Mouse (Mus musculus) embryonic facial prominence, embryonic 15.5 days (tissue): ENCODE measurements around the gene Pcgf1. TPM values are rescaled to one million over a fixed set of nuclear protein-coding genes. Genes with fewer than 3 reads are reported as not detected.

Source experiments
- ATAC-seq: fragments of 200-750 bp; cut with Nextera tagmentation; 2 replicates; pipeline ENCODE4 v1.8.0; 2017; ENCODE audit warnings: low read depth, moderate TSS enrichment; ENCODE audit not compliant: insufficient number of reproducible peaks, low FRiP score, low TSS enrichment
- H3K27ac ChIP-seq: fragments of 300-500 bp; sonication (generic); replicated peaks from 2 replicates; pipeline ENCODE4 v1.5.1; 2015; ENCODE audit warnings: mild to moderate bottlenecking, inconsistent platforms
- H3K27me3 ChIP-seq: fragments of 300-500 bp; sonication (generic); 2 replicates; pipeline ENCODE4 v1.6.1; 2015; ENCODE audit warnings: inconsistent platforms
- H3K36me3 ChIP-seq: fragments of 300-500 bp; sonication (generic); 2 replicates; pipeline ENCODE4 v1.6.1; 2015; ENCODE audit warnings: mild to moderate bottlenecking, inconsistent platforms
- H3K4me1 ChIP-seq: fragments of 300-500 bp; sonication (generic); 2 replicates; pipeline ENCODE4 v1.6.1; 2015; ENCODE audit warnings: inconsistent platforms
- H3K4me2 ChIP-seq: fragments of 300-500 bp; sonication (generic); replicated peaks from 2 replicates; pipeline ENCODE4 v1.6.1; 2015; ENCODE audit warnings: mild to moderate bottlenecking, inconsistent platforms
- H3K4me3 ChIP-seq: fragments of 300-500 bp; sonication (generic); replicated peaks from 2 replicates; pipeline ENCODE4 v1.5.1; 2015; ENCODE audit warnings: mild to moderate bottlenecking, inconsistent platforms
- H3K9ac ChIP-seq: fragments of 300-500 bp; sonication (generic); 2 replicates; pipeline ENCODE4 v1.6.1; 2015; ENCODE audit warnings: inconsistent platforms
- H3K9me3 ChIP-seq: fragments of 300-500 bp; sonication (generic); replicated peaks from 2 replicates; pipeline ENCODE4 v1.6.1; 2016; ENCODE audit warnings: inconsistent platforms
- WGBS: fragments of 180-500 bp; shearing (Covaris S2); methylation state at CpG from one replicate; pipeline ENCODE4 v1.1.7; 2015; 5-methylcytosine and 5-hydroxymethylcytosine counted together
- polyA plus RNA-seq: library from polyadenylated mRNA; unstranded; fragments of >200 nt; fragmentation: Nextera tagmentation; extraction: Ambion mirVana; gene quantifications from 2 replicates; pipeline ENCODE4 v1.2.1, GENCODE M21; 2015

Pcgf1 gene
- polyA plus RNA-seq, 1 experiment from 2014 or later = 39.4 TPM

- H3K4me1 ChIP-seq = peaks cover 19% of the 10 kb centered on the region
- H3K9ac ChIP-seq = no peak within 1 kb of the TSS
- H3K4me3 ChIP-seq = peak within 1 kb of the TSS; percentile 28
- H3K9me3 ChIP-seq = no peaks in the 10 kb centered on the region
- WGBS = 6% methylated on average over 41 of the region's 42 CpGs
- no peak for ATAC-seq
- peaks cover 9% of the 10 kb centered on the region for H3K36me3 ChIP-seq
- peaks cover 81% of the 10 kb centered on the region for H3K27me3 ChIP-seq
- H3K4me2 ChIP-seq = peak within 1 kb of the TSS; percentile 38
- no peak within 1 kb of the TSS for H3K27ac ChIP-seq
Observed at GRCm38 (mm10) chr6:83086121-83087035, 8.7 kb downstream of the Pcgf1 start, which contains the start of gene Lbx2. Lbx2 (plus strand) TSS chr6:83086367.

GRCm38 (mm10) chr6:83087205-83087925 lies 9.7 kb downstream of the Pcgf1 start:
- H3K27me3 ChIP-seq = peaks cover 84% of the 10 kb centered on the region
- H3K9ac ChIP-seq = no peak overlapping the region
- H3K9me3 ChIP-seq = no peaks in the 10 kb centered on the region
- WGBS = 4% methylated on average over 47 of the region's 47 CpGs
- H3K27ac ChIP-seq = no peak overlapping the region
- H3K4me3 ChIP-seq = peak overlapping the region; percentile 16
- H3K4me1 ChIP-seq = peaks cover 19% of the 10 kb centered on the region
- peak overlapping the region; percentile 38 for H3K4me2 ChIP-seq
- H3K36me3 ChIP-seq = peaks cover 1% of the 10 kb centered on the region; the same call in 1 of the 2 replicates
- ATAC-seq = no peak

- H3K4me3 ChIP-seq = peak overlapping the region; percentile 16; the same call in 1 of the 2 replicates
- H3K27me3 ChIP-seq = peaks cover 84% of the 10 kb centered on the region
- H3K9me3 ChIP-seq = no peaks in the 10 kb centered on the region
- 10% methylated on average over 9 of the region's 9 CpGs for WGBS
- peak overlapping the region; percentile 38; the same call in 1 of the 2 replicates for H3K4me2 ChIP-seq
- H3K4me1 ChIP-seq = peaks cover 19% of the 10 kb centered on the region
- ATAC-seq = no peak
- no peak overlapping the region for H3K27ac ChIP-seq
- no peak overlapping the region for H3K9ac ChIP-seq
- H3K36me3 ChIP-seq = no peaks in the 10 kb centered on the region
Observed at GRCm38 (mm10) chr6:83087926-83088260, 10.2 kb downstream of the Pcgf1 start.

- H3K9ac ChIP-seq = no peak overlapping the region
- H3K4me3 ChIP-seq = no peak overlapping the region
- WGBS = 31% methylated on average over 6 of the region's 6 CpGs
- no peaks in the 10 kb centered on the region for H3K36me3 ChIP-seq
- ATAC-seq = no peak
- peaks cover 49% of the 10 kb centered on the region for H3K27me3 ChIP-seq
- H3K9me3 ChIP-seq = no peaks in the 10 kb centered on the region
- H3K27ac ChIP-seq = no peak overlapping the region
- no peak overlapping the region for H3K4me2 ChIP-seq
- peaks cover 3% of the 10 kb centered on the region for H3K4me1 ChIP-seq
Observed at GRCm38 (mm10) chr6:83092416-83093127, 14.9 kb downstream of the Pcgf1 start.

DNA sequence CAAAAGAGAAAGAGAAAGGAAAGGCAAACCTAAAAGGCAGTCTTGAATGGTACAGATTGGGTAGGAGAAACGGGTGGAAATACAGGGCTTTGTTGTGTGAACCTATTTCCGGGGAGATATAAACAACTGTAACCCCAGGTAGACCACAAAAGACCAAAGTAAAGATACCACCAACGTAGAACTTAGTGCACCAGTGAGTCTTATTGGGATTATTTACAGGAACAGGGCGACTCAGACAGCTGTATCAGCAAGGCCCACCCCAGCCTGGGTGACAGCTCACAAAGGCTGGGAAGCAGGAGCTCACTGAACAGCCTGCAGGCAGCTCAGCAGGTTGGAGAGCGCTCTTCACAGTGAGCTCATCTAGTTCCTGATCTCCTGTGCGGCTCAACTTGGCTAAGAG lies 18.3 kb downstream of the Pcgf1 start:
- 32% methylated on average over 6 of the region's 6 CpGs for WGBS
- Histone ChIP-seq H3K9me3 (no peaks in the 10 kb centered on the region), H3K4me2 (no peak overlapping the region), H3K4me1 (0 out of 2 replicates have a peak, but pooled peaks cover 4% of the 10 kb centered on the region), H3K9ac (no peak overlapping the region), H3K4me3 (no peak overlapping the region), H3K27ac (no peak overlapping the region), H3K27me3 (peaks cover 23% of the 10 kb centered on the region), H3K36me3 (no peaks in the 10 kb centered on the region)
- no peak for ATAC-seq

GRCm38 (mm10) chr6:83098411-83098810 lies 20.7 kb downstream of the Pcgf1 start:
- Histone ChIP-seq H3K36me3 (no peaks in the 10 kb centered on the region), H3K27ac (no peak overlapping the region), H3K4me2 (no peak overlapping the region), H3K4me3 (no peak overlapping the region), H3K27me3 (peaks cover 8% of the 10 kb centered on the region), H3K9ac (no peak overlapping the region), H3K4me1 (peaks cover 21% of the 10 kb centered on the region), H3K9me3 (no peaks in the 10 kb centered on the region)
- no peak for ATAC-seq
- 75% methylated on average over 2 of the region's 2 CpGs for WGBS

GRCm38 (mm10) chr6:83101316-83101687 lies 23.6 kb downstream of the Pcgf1 start, which contains the start of the genes Ccdc142 and Gm42688:
Ccdc142 (plus strand) TSS chr6:83101601.
Gm42688 (plus strand) TSS chr6:83101617.
- Histone ChIP-seq H3K27me3 (peaks cover 2% of the 10 kb centered on the region; the same call in 1 of the 2 replicates), H3K9me3 (no peaks in the 10 kb centered on the region), H3K4me2 (peak within 1 kb of the TSS; percentile 95), H3K9ac (peak within 1 kb of the TSS; percentile 55), H3K36me3 (0 out of 2 replicates have a peak, but pooled peaks cover 3% of the 10 kb centered on the region), H3K4me1 (peaks cover 23% of the 10 kb centered on the region), H3K27ac (peak within 1 kb of the TSS; percentile 83), H3K4me3 (peak within 1 kb of the TSS; percentile 70)
- WGBS = under 1% methylated on average over 25 of the region's 25 CpGs
- peak; percentile 89 for ATAC-seq

- peak overlapping the region; percentile 83 for H3K27ac ChIP-seq
- H3K9ac ChIP-seq = peak overlapping the region; percentile 55
- no peaks in the 10 kb centered on the region for H3K9me3 ChIP-seq
- H3K4me2 ChIP-seq = peak overlapping the region; percentile 95
- ATAC-seq = peak; percentile 78
- WGBS = under 1% methylated on average over 74 of the region's 74 CpGs
- no peaks in the 10 kb centered on the region for H3K27me3 ChIP-seq
- peaks cover 7% of the 10 kb centered on the region; the same call in 1 of the 2 replicates for H3K36me3 ChIP-seq
- peaks cover 23% of the 10 kb centered on the region for H3K4me1 ChIP-seq
- H3K4me3 ChIP-seq = peak overlapping the region; percentile 70
Observed at GRCm38 (mm10) chr6:83101688-83102556, 24.3 kb downstream of the Pcgf1 start.

DNA sequence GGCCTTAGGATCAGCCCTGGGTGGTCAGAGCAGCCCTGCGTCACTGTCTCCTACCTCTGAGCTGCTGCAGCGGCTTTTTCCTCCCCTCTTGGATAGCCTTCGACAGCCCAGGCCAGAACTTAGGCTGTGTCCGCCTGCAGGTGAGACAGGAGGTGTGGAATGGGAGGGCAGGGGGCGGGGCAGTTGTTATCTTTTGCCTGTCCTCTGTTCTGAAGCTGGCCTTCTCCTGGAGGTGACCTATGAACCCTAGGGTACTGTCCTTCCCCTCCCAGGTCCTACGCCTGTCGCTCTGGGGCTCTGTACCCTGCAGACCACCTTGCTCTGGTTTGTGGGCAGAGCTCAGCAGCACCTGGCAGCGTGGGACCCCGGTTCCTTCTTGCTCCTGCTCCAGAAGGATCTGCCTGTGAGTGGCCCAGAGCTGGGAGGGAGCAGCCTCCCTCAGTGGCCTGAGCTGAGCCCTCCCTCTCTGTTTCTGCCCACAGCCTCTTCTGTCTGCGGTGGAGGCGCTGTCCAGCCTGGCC lies 25.5 kb downstream of the Pcgf1 start:
- Histone ChIP-seq H3K4me2 (peak overlapping the region; percentile 95), H3K27me3 (no peaks in the 10 kb centered on the region), H3K9me3 (no peaks in the 10 kb centered on the region), H3K4me3 (no peak overlapping the region), H3K27ac (no peak overlapping the region; the same call in 1 of the 2 replicates), H3K36me3 (peaks cover 9% of the 10 kb centered on the region; the same call in 1 of the 2 replicates), H3K4me1 (peaks cover 29% of the 10 kb centered on the region), H3K9ac (no peak overlapping the region)
- no peak for ATAC-seq
- 44% methylated on average over 11 of the region's 11 CpGs for WGBS

DNA sequence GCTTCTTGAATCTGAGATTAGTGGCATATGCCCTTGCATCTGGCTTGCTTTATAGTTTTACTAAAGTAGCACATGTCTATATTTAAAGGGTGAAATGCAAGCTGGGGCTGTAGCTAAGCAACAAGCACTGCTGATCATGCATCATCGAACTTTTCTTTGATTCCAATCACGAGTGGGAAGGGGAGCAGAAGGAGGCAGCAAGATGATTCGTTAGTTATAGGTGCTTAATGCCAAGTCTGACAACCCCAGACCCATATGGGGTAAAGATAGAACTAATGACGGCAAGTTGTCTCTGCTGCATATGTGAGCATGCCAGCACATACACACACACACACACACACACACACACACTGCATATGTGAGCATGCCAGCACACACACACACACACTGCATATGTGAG lies 26.5 kb downstream of the Pcgf1 start:
- peaks cover 9% of the 10 kb centered on the region; the same call in 1 of the 2 replicates for H3K36me3 ChIP-seq
- peaks cover 35% of the 10 kb centered on the region for H3K4me1 ChIP-seq
- 52% methylated on average over 4 of the region's 4 CpGs for WGBS

More for the DNA sequence above, 26.5 kb downstream of the Pcgf1 start:
- Histone ChIP-seq H3K4me3 (no peak overlapping the region), H3K27me3 (no peaks in the 10 kb centered on the region), H3K9me3 (no peaks in the 10 kb centered on the region), H3K9ac (no peak overlapping the region), H3K4me2 (no peak overlapping the region), H3K27ac (no peak overlapping the region)
- ATAC-seq = no peak
